Mouse (Mus musculus): ENCODE data around the gene Lgi4.
A peak's percentile ranks its signal among the peaks of the same experiment; 100 is the strongest.

Lgi4 gene

GRCm38 (mm10) chr7:31051321-31052021 is 7.7 kb upstream of the Lgi4 start, which contains the start of gene Fxyd7:
Fxyd7 (minus strand) TSS chr7:31051467.
- DNase-seq (ENCODE audit: low spot score in 2 of 2) = no peak

- no peak for DNase-seq (ENCODE audit: low spot score in 2 of 2)
These were observed 6.9 kb upstream of the Lgi4 start for GRCm38 (mm10) chr7:31052251-31052635.

GRCm38 (mm10) chr7:31052636-31053434 is 6.3 kb upstream of the Lgi4 start:
- DNase-seq (ENCODE audit: low spot score in 2 of 2) = peak; percentile 74 to 85

GRCm38 (mm10) chr7:31053882-31054447 is 5.2 kb upstream of the Lgi4 start:
- no peak for DNase-seq (ENCODE audit: low spot score in 2 of 2)

GRCm38 (mm10) chr7:31054661-31055320 is 4.4 kb upstream of the Lgi4 start:
- DNase-seq (ENCODE audit: low spot score in 2 of 2) = no peak

- no peak for DNase-seq (ENCODE audit: low spot score in 2 of 2)
These were observed 3.8 kb upstream of the Lgi4 start for GRCm38 (mm10) chr7:31055354-31055824.

GRCm38 (mm10) chr7:31055883-31056282 is 3.3 kb upstream of the Lgi4 start:
- no peak for DNase-seq (ENCODE audit: low spot score in 2 of 2)

- no peak for DNase-seq (ENCODE audit: low spot score in 2 of 2)
These were observed 2.7 kb upstream of the Lgi4 start for GRCm38 (mm10) chr7:31056448-31056847.

GRCm38 (mm10) chr7:31057071-31057470 is 2.1 kb upstream of the Lgi4 start, which contains the start of gene Fxyd1:
Fxyd1 (minus strand) TSS chr7:31057199.
- DNase-seq (ENCODE audit: low spot score in 2 of 2) = no peak

GRCm38 (mm10) chr7:31057730-31058129 is 1.4 kb upstream of the Lgi4 start:
- DNase-seq (ENCODE audit: low spot score in 2 of 2) = no peak

GRCm38 (mm10) chr7:31058211-31058610 is 931 bp upstream of the Lgi4 start:
- no peak for DNase-seq (ENCODE audit: low spot score in 2 of 2)

GRCm38 (mm10) chr7:31059919-31060620 is 928 bp downstream of the Lgi4 start:
- DNase-seq (ENCODE audit: low spot score in 2 of 2) = no peak

GRCm38 (mm10) chr7:31060621-31061010 is 1.5 kb downstream of the Lgi4 start:
- DNase-seq (ENCODE audit: low spot score in 2 of 2) = no peak

GRCm38 (mm10) chr7:31063074-31063560 is 4.0 kb downstream of the Lgi4 start:
- DNase-seq (ENCODE audit: low spot score in 2 of 2) = no peak

GRCm38 (mm10) chr7:31067836-31068235 is 8.7 kb downstream of the Lgi4 start:
- peak in 1 of 2 experiments; percentile 48 for DNase-seq (ENCODE audit: low spot score in 2 of 2)

GRCm38 (mm10) chr7:31069491-31069890 is 10.3 kb downstream of the Lgi4 start:
- no peak for DNase-seq (ENCODE audit: low spot score in 2 of 2)

GRCm38 (mm10) chr7:31070324-31070723 is 11.2 kb downstream of the Lgi4 start:
- no peak for DNase-seq (ENCODE audit: low spot score in 2 of 2)

GRCm38 (mm10) chr7:31072326-31072725 is 13.2 kb downstream of the Lgi4 start:
- no peak for DNase-seq (ENCODE audit: low spot score in 2 of 2)

- DNase-seq (ENCODE audit: low spot score in 2 of 2) = no peak
These were observed 14.4 kb downstream of the Lgi4 start for GRCm38 (mm10) chr7:31073546-31073945.

- peak in 1 of 2 experiments; percentile 36 for DNase-seq (ENCODE audit: low spot score in 2 of 2)
These were observed 15.0 kb downstream of the Lgi4 start for GRCm38 (mm10) chr7:31074061-31074712.

GRCm38 (mm10) chr7:31074713-31075069 is 15.5 kb downstream of the Lgi4 start:
- DNase-seq (ENCODE audit: low spot score in 2 of 2) = no peak
